Mouse (Mus musculus) brain, adult 2 months (tissue): Measurements from ENCODE around the gene Ggcx.
A peak's percentile ranks its signal among the peaks of the same experiment; 100 is the strongest.

Source experiments
- DNase-seq: peaks from one replicate; pipeline ENCODE4 v3.0.0; 2011; ENCODE audit warnings: low read depth, low spot score

The Ggcx gene

DNA sequence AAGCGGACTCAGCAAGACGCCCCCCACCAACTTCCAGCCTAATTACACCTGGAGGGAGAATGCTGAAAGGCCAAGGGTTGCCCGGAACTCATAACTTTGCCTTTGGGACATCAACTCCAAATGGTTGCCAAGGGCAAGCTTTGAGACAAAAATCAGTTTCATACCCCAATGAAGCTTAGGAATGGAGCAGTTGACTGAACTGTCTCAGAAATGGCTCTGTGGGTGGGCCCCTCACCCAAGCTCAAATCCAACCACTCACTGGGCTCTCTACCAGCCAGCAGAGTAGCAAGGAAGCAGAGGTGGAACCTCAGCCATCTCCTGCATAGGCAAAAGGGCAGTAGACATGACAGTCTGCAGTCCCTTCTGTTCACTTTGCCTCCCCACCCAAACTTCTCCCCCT is 26.3 kb upstream of the Ggcx start:
- DNase-seq = no peak

DNA sequence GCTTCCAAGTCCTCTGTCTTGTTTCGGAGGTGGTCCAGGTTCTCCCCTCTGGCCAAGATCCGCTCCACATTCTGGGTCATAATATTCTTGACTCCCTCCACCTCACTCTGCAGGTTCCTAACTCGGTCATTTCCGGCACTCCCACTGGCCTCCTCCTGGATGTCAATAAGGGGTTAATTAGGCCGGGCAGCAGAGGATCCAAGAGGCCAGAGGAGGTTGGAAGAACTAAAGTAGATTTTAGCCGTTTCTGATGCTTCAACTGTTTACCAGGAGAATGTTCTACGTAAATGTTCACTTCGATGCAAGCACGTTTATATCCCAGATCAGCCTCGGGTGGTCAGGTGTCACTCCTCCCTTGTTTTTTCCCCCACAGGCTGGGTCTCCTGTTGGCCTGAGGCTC is 25.8 kb upstream of the Ggcx start:
- DNase-seq = no peak

DNA sequence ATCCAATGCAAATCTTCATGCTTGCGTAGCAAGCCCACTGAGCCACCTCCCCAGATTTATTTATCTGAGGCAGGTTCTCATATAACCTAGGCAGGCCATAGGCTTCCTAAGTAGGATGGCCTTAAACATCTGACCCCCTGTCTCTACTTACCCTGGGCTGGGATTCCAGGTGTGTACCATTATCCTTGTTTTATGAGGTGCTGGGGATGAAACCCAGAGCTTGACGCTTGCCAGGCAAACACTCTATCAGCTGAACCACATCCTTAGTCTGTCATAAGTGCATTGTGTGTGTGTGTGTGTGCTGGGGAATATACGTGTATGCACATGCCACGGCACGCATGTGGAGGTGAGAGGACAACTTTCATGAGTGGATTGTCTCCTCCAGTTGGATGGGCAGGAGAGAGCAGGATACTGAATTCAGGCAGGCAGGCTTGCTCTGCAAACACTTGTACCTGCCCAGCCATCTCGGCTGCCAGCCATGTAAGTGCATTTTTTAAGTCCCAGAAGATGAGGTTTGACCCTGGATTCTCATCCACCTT is 25.2 kb upstream of the Ggcx start:
- no peak for DNase-seq

DNA sequence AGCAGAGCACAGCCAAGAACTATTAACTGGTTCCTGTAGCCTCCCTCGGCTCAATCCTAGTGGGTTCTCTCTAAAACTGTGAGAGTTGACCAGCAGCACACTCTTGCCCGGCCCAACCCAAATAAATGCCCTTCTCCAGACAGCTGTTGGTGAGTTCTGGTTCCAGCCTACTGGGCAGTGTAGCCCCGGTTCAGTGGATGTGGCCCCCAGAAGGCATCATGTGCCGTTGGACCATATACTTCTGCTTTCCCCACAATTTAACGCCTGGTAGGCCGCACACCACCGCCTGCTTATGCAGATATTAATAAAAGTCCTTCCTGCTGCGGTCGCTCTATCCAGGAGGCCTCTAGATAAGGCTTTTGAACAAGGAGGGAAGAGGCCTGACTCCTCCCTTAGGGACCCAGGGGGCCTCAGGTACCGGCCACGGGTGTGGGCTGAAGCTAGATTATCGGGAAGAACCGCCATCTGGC is 24.6 kb upstream of the Ggcx start:
- no peak for DNase-seq

DNA sequence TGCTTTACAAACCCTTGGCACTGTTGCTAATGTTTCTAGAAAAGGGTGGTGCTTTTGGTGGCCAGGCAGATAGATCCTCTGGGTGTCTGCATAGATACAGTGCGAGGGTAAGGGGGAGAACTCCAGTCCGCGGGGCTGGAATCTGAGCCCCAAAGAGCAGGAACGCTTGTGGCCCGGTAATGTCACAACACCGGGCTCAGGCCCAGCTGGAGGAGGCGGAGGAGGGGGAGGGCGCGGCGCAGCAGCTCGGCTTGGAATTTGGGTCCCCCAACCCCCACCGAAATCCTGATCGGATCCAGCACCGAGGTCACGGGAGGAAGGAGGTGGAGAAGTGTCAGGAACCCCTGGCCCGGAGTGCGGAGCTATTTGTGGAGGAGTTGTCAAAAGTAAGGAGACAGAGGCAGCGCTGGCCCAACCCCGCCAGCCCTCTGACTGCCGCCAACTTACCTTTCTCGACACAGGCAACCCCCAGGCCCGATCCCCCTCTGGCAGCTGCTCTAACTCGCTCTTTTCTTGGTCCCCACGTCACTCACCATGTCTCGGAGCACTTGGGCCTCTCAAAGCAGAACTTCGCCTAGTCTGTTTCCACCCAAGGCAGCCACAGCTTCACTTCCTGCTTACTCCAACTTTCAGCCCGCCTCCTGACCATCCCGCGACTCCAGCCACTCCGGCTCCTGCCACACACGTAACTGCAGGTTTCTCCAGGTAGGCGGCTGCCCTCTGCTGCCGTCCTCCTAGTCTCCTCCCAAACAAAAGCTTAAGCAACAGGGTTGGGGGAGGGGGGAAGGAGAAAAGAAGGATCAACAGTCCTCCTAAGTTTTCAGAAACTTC is 24.0 kb upstream of the Ggcx start, which contains the start of gene Vamp8:
Gene Vamp8, minus strand, starts transcription at position 763 of the 831 bp plus-strand sequence.
- DNase-seq = peak; percentile 61

DNA sequence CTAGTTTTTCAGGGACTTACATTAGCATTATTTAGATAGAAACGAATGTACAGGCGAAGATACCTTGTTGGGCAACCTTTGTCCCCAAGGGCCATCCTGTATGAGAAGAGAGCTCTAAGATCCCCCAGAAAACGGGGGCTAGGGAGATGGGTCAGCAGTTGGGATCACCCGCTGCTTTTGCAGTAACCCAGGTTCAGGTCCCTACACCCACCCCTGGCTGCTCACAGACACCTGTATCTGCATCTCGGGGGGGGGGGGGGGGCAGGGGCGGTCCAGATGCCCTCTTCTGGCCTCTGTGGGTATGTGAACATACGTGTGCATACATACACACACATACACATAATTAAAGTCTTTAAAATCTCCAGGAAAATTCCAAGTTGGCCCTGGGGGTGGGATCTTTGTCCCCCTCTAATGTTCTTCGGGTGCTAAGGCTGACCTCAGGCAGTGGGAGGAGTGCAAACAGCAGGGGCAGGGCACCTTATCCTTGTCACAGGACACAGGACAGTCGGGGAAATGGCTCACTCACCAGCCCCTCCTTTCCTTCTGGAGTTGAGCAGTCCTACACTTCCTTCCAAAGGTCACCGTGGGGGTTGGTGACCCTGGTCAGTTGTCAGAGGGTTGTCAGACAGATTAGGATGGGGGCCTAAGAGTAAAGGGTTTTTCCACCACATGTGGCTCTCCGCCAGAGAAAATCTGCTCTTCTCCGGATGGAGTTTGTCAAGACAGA is 23.1 kb upstream of the Ggcx start:
- no peak for DNase-seq

DNA sequence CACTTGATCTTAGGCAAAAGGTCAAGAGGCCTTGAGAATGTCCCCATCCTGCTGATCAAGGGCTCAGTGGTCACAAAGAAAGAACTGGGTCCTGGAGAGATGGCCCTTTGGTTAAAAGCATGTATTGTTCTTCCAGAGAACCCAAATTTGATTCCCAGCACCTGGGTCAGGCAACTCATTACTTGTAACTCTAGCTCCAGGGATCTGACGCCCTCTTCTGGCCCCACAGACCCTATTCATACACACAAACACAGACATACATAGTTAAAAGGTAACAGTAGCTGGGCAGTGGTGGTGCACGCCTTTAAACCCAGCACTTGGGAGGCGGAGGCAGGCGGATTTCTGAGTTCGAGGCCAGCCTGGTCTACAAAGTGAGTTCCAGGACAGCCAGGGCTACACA is 21.8 kb upstream of the Ggcx start:
- no peak for DNase-seq

DNA sequence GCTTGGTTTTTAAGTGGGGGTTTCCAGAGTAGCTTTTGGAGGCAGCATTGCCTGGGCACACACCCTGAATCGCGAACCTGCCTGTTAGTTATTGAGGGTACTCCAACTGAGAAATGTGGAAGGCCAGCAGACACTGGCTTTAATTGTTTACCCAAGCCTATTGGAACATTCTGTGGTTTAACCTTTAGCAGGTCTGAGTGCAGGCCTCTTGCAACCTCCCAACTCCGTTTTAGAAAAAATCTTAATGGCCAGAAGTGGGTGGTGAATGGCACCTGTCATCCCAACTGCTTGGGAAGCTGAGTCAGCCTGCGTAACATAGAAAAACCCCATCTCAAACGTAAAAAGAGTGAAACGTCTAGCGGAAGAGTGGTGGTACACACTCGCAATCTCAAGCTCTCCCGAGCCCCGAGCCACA is 17.3 kb upstream of the Ggcx start:
- DNase-seq = no peak

DNA sequence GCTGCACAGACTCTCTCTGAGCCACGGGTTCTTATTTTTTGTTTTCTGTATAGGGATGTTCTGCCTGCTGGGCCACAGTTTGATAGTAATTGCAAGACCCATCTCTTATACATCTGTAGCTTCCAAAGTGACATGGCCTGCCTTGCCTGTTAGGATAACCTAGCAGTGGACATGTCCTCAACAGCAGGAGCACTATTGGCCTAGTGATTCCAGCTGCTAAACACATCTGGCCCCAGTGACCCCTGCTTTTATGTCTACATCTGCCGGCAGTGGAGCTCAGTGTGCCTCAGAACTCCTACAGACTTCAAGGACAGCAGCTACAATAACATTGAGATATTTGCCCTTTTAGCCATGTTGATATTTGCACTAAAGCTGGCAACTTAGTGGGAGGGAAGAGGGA is 14.1 kb upstream of the Ggcx start:
- DNase-seq = no peak

DNA sequence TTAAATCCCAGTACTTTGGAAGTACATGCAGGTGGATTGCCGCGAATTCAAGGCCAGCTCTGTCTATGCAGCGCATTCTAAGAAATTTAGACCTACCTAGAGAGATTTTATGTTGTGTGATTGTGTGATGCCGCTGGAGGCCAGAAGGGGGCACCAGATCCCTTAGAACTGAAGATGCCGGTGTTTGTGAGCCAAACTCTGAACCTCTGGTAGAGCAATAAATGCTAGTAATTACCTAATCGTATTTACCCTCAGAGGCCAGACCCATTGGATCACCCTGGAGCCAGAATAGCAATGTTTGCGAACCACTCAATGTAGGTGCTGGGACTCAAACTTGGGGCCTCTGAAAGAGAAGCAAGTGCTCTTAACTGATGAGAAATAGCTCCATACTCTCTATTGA is 12.2 kb upstream of the Ggcx start:
- peak; percentile 77 for DNase-seq

DNA sequence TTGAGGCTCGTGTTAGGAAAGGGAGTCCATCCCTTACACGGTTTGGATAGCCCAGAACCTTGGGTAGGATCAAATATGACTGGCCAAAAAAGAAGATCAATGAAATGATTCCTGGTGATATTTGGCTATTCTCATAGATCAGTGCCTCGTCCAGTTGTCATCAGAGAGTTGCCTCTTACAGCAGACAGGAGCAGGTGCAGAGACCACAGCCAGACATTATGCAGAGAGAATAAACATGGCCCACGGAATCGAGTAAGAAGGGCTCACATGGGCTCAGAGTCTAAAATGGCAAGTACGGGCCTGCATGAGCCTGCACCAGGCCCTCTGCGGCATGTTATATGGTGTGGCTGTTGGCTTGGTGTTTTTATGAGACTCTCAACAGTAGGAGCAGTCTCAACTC is 8.8 kb upstream of the Ggcx start:
- DNase-seq = no peak

DNA sequence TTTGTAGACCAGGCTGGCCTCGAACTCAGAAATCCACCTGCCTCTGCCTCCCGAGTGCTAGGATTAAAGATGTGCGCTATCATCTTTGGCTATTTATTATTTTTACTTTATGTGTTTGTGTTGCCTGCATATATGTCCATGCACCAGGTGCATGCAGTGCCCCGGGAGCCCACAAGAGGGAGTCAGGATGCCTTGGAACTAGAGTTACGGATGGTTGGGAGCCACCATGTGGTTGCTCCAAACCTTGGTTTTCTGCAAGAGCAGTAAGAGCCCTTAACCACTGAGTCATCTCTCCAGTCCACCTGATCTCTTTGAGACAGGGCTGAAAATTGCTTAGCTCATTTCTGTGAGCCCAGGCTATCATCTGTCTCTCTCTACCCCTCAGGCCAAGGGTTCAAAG is 7.0 kb upstream of the Ggcx start:
- DNase-seq = peak; percentile 96

DNA sequence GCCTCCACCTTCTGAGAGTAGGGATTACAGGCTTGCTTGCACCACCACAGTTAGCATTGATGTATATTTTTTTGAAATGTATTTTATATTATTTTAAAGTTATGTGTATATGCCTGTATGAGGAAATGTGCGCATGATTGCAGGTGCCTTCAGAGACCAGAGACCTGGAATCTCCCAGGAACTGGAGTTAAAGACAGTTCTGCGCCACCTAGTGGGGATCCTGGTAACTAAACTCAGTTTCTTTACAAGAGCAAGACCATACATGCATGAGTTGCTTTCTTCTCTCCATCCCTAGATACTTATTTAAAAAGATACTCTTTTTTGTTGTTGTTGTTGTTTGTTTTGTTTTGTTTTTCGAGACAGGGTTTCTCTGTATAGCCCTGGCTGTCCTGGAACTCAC is 4.5 kb upstream of the Ggcx start:
- peak; percentile 92 for DNase-seq

DNA sequence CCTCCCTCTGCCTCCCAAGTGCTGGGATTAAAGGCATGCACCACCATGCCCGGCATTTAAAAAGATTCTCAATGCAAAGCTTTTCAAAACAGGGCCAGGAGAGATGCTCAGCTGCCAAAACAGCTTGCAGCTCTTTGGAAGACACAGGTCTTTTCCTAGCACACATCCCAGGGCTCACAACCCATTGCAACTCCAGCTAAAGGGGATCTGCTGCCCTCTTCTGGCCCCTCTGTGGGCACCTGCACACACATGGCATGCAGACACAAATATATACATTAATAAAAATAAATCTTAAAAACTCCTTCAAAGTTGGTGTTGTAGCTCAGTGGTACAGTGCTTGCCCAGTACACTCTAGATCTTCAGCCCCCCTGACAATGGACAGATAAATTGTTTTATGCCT is 4.1 kb upstream of the Ggcx start:
- DNase-seq = no peak

DNA sequence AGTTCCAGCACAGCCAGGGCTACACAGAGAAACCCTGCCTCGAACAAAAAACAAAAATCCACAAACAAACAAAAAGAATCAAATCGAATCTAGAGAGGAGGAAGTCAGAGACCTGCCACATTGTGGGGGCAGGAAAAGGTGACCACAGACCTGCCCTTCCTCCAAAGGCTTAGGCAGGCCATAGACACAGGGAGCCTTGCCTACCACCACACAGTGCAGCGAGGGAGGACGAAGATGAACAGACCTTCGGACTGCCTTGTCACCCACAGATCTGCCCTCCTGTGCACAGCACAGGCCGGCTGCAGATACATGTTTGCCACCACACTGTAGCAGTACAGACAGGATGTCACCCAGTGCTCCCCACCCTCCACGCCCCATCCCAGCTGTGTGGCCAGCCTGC is 3.6 kb upstream of the Ggcx start:
- DNase-seq = no peak

DNA sequence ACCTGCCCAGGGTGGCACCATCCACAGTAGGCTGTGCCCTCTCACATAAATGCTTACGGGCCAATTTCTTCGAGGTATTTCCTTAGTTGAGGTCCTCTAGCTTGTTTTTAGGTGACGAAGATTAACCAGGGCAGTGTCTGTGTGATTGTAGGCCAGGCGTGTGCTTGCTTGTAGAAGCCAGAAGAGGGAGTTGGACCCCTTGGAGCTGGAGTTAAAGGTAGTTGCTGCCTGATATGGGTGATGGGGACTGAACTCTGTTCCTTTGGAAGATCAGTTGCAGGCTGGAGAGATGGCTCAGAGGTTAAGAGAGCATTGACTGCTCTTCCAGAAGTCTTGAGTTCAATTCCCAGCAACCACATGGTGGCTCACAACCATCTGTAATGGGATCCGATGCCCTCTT is 1.1 kb downstream of the Ggcx start:
- DNase-seq = no peak

DNA sequence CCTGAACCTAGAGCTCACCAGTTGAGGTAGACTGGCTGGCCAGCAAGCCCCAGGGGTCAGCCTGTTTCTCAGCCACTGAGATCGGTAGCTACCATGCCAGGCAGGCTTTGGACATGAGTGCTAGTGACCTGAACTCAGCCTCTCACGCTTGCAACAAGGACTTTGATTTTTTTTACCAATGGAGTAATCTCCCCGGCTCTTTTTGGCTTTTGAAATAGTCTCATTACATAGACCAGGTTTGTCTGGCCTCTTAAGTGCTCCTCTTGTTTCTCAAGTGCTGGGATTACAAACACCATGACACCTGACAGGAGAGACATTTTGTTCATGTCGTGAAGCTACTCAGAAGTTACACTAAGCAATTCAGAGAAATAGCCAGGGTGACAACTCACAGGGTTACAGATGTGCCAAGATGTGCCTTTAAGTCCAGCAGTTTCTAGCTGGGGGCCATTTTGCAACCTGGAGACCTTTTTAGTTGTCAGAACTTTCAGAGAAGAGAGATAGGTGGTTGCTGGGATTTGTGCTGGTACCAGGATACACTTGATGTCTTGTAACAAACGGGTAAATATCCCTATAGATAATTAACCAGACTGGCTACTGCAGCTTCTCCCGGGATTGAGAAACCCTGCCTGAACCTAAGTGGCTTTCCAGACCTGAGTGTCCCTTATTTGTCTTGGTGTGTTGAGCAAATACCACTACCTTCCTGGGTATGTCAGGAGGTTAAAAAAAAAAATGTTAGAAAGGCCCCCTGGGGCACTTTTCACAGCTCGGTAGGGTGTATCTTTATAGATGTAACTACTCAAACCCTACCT is 2.1 kb downstream of the Ggcx start:
- no peak for DNase-seq

DNA sequence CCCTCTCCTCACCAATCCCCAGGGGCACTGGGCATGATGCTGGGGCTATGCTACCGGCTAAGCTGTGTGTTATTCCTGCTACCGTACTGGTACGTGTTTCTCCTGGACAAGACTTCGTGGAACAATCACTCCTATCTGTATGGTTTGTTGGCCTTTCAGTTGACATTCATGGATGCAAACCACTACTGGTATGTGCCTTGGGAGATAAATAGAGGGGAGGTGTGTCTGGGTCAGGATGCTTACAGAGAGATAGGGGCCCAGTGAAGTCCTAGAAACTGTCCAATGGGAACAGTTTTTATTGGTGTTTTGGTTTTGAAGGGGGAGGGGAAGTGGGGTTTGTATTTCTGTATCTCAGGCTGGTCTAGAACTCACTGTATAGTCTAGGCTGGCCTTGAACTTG is 4.2 kb downstream of the Ggcx start:
- no peak for DNase-seq

DNA sequence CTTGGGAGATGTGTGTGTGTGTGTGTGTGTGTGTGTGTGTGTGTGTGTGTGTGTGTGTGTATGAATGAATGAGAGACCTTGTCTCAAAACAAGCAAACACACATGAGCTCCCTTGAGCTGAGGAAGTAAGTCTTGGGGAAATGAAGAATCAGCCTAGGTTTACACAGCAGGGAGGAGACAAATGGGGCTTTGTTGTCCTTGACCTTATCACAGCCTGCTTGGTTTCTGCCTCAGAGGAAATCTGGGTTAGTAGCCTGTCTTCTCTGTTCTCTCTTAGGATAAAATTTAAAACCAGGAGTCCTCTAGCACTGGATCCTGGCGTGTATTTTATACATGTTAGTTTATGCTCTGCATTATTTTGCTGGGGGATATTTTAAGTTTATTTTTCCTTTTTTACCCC is 5.7 kb downstream of the Ggcx start:
- DNase-seq = no peak

DNA sequence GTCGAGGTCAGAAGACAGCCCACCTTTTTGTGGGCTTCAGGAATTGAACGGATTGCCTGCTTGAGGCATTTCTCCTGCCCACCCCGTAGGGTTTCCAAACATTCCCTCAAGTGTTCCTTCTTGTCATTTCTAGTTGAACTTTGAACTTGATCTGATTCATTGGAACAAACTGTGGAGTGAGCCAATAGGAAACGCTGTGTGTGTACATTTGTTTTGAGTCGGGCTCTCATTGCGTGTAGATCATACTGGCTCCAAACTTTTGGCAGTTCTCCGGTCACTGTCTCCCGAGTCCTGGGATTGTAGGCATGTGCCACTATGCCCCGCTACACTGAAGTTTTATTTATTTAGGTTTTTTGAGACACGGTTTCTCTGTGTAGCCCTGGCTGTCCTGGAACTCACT is 6.8 kb downstream of the Ggcx start:
- DNase-seq = no peak

DNA sequence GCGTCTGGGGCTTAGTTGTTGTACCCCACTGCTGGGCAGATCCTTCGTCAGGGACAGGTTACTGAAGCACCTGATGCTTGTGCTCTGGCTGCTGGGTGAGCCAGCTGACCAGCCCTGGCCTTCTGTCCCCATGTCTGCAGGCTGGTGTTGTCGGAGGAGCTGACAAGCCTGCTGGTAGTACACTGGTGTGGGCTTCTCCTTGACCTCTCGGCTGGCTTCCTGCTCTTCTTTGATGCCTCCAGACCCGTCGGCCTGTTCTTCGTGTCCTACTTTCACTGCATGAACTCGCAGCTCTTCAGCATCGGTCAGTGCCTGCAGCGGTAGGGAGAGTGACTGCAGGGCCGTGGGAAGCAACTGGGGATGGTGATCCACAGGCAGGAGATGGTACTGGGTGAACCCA is 11.5 kb downstream of the Ggcx start:
- DNase-seq = no peak

DNA sequence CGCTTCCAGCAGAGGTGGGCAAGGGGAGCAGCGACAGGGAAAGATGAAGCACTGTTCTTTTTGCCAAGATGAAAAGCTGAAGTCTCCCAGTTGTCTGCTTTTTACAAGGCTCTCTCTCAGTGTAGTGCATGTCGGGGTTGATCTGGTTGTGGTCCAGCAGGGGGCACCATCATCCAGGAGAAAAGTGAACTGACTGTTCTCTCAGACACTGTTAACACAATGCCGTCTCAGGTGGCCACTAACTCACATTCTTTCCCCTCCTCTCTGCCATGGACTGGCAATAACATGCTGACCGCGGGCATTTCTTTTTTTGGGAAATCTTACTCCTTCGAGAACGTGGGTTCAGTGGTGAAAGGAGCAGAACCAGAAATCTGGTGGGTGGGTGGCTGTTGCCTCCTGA is 13.9 kb downstream of the Ggcx start:
- DNase-seq = peak; percentile 85
